Mouse (Mus musculus) ovary, adult 2 months (tissue): Measurements from ENCODE around the gene Tial1. TPM values are rescaled to one million over a fixed set of nuclear protein-coding genes. Genes with fewer than 3 reads are reported as not detected.

ENCODE experiments used
- polyA plus RNA-seq: library from polyadenylated mRNA; depleted of rRNA; stranded (reverse); fragments of >200 nt; gene quantifications from 2 replicates; pipeline ENCODE4 v1.2.3, GENCODE M21; 2012; rRNA removed

The Tial1 gene
- polyA plus RNA-seq = 33.9 and 36.5 TPM in 2 replicates

DNA sequence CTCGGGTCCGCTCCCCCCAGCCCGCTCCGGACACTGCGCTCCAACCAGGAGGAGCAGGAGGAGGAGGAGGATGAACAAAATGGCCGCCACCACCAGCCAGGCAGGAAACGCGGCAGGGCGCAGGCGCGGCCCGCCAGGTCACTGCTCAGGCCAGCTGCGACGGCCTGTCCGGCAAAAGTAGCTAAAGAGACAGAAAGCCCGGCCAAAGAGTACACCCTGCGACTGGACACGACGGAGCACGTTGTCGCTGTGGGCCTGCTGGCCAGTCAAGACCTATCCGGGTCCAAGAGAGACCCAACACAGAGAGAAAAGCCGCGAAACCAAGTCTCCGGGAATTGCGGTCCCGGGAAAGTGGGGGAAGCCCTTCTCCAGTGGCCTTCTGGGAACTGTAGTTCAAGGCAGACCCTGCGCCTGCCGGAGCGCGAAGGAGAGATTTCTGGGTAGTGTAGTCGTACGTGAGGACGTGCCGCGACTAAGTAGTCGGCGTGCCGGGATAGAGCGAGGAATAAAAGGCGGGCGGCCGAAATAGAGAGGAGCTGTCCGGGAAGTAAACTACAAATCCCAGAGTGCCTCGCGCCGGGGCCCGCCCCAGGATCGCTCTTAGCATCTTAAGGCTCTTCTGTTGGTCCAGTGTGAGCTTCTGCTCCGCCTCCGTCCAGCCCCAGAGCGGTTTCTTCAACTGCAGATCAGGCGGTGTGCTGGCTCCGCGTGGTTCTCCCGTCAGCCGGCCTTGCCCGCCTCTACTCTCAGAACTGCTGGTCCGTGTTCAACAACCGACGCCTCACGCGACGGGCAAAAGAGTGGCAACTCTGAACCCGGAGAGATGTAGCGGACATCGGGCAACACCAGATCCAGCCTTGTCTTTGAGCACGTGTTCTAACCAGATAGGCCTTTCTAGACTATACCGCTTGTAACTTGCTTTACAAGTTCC lies at the start of gene Tial1:
Tial1 (minus strand) TSS at position 433 of the 931 bp plus-strand sequence.

DNA sequence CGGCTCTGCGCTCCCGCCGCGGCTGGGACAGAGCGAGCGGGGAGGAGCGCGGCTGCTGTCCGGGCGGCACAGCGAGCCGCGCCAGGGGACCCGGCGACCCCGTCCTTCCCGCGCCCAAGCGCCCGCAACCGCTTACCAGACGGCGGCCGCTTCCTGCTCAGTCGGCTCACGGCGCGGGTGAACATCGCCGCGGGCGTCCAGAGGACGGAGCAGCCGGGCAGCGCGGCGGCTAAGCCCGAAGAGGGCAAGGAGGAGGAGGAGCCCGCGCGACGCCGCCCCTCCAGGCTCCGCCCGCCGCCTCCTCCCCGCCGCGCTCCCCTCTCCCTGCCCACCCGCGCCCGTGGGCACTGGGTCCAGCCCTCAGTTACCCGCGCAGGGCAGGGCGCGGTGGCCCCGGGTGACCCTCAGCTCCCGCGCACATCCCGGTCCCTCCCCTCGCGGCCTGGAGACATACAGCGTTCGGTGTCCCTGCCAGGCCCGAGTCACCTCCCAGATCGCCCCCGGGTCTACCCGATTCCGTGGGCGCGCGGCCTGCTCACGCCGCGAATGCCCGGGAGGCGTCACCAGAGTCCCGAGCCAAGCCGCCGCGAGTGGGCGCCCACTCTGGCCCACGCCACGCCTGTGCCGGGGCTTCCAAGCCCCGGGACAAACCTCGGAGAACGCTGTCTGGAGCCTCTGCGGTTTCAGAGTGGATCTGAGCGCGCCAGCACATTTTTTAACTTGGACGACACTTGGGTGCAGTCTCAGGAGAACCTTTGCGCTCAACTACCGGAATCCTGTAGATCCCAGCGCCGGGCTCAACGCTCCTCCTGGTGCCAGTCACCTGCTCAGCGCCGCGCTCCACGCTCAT lies 43.4 kb downstream of the Tial1 start, which contains the start of gene Rgs10:
Rgs10 (minus strand) TSS at position 829 of the 850 bp plus-strand sequence.

Other genes with a start within 250 kb of the Tial1 start
- gene Armc5, start 224.4 kb downstream of the Tial1 start, polyA plus RNA-seq = 60.6 and 67.5 TPM in 2 replicates
- 1.8 and 2.7 TPM in 2 replicates for gene 9130023H24Rik, start 223.7 kb downstream of the Tial1 start, polyA plus RNA-seq
- gene Tgfb1i1, start 214.9 kb downstream of the Tial1 start, polyA plus RNA-seq = 178 and 180 TPM in 2 replicates
- gene Slc5a2, start 196.1 kb downstream of the Tial1 start, polyA plus RNA-seq = 0.31 and 0.77 TPM in 2 replicates
- 96.8 and 102 TPM in 2 replicates for gene BC017158, start 163.5 kb downstream of the Tial1 start, polyA plus RNA-seq
- 9.9 and 17.0 TPM in 2 replicates for gene Rgs10, start 43.0 kb downstream of the Tial1 start, polyA plus RNA-seq
- 62.0 and 72.8 TPM in 2 replicates for gene Bag3, start 61.9 kb upstream of the Tial1 start, polyA plus RNA-seq
- 6.7 and 6.9 TPM in 2 replicates for gene Inpp5f, start 149.6 kb upstream of the Tial1 start, polyA plus RNA-seq